Mouse (Mus musculus): ENCODE measurements around the gene Jph2.

DNA sequence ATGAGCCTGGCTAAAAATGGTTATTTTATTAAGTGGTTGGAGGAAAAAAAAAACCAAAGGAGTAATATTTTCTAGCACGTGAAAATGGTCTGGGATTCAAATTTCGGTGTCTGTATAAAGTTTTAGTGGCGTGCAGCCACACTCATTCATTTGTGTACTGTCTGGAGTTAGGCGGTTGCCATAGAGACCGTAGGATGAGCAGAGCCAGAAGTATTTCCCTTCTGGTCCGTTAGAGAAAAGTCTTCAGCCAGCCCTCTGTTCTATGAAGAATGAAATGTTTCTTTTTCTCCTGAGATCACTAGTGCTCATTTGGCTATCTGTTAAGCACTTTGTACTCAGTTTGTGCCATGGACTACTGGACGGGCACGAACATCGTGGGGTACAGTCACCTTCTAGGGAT lies 48.4 kb downstream of the Jph2 start:
- TF ChIP-seq CTCF (IDR thresholded peaks at IDR 0.05; ENCODE audit: control insufficient read depth, insufficient read depth, insufficient read length) (no peak), CEBPB (IDR thresholded peaks at IDR 0.05; ENCODE audit: low read depth) (no peak), MYOG (IDR thresholded peaks at IDR 0.05; ENCODE audit: control insufficient read depth, extremely low read depth, insufficient read length) (no peak)

Measured in C2C12 (cell line).